Mouse (Mus musculus) cerebellum, adult 8-10 months (tissue): ENCODE measurements around the gene Ube2g2.

Experiments
- DNase-seq: peaks from one replicate; pipeline ENCODE4 v3.0.0; 2022

The Ube2g2 gene

GRCm38 (mm10) chr10:77606855-77607254 is 15.2 kb upstream of the Ube2g2 start:
- DNase-seq: no peak

- DNase-seq: no peak
These were observed 14.6 kb upstream of the Ube2g2 start for GRCm38 (mm10) chr10:77607441-77607840.

- no peak for DNase-seq
These were observed 13.5 kb upstream of the Ube2g2 start for GRCm38 (mm10) chr10:77608589-77608988.

- DNase-seq: peak; percentile 49
These were observed 11.7 kb upstream of the Ube2g2 start for GRCm38 (mm10) chr10:77610221-77610961.

- DNase-seq: no peak
These were observed 8.7 kb upstream of the Ube2g2 start for GRCm38 (mm10) chr10:77613409-77613808.

- DNase-seq: no peak
These were observed 6.4 kb upstream of the Ube2g2 start for GRCm38 (mm10) chr10:77615647-77616046.

- DNase-seq: no peak
These were observed 5.9 kb upstream of the Ube2g2 start for GRCm38 (mm10) chr10:77616166-77616565.

- DNase-seq: no peak
These were observed 5.1 kb upstream of the Ube2g2 start for GRCm38 (mm10) chr10:77616926-77617325.

GRCm38 (mm10) chr10:77621546-77621945 is 529 bp upstream of the Ube2g2 start:
- DNase-seq: no peak

- no peak for DNase-seq
These were observed 1.0 kb downstream of the Ube2g2 start for GRCm38 (mm10) chr10:77623069-77623492.

GRCm38 (mm10) chr10:77623639-77624400 is 1.7 kb downstream of the Ube2g2 start:
- no peak for DNase-seq

- no peak for DNase-seq
These were observed 2.5 kb downstream of the Ube2g2 start for GRCm38 (mm10) chr10:77624570-77624995.

- DNase-seq: no peak
These were observed 4.0 kb downstream of the Ube2g2 start for GRCm38 (mm10) chr10:77626036-77626435.

GRCm38 (mm10) chr10:77626591-77626990 is 4.5 kb downstream of the Ube2g2 start:
- DNase-seq: no peak

GRCm38 (mm10) chr10:77627497-77627896 is 5.4 kb downstream of the Ube2g2 start:
- DNase-seq: peak; percentile 80

GRCm38 (mm10) chr10:77629163-77629562 is 7.1 kb downstream of the Ube2g2 start:
- DNase-seq: no peak

- no peak for DNase-seq
These were observed 7.9 kb downstream of the Ube2g2 start for GRCm38 (mm10) chr10:77629970-77630369.

- no peak for DNase-seq
These were observed 11.9 kb downstream of the Ube2g2 start for GRCm38 (mm10) chr10:77634016-77634415.

- DNase-seq: no peak
These were observed 12.6 kb downstream of the Ube2g2 start for GRCm38 (mm10) chr10:77634452-77635231.

- DNase-seq: no peak
These were observed 14.3 kb downstream of the Ube2g2 start for GRCm38 (mm10) chr10:77636234-77636922.

- DNase-seq: no peak
These were observed 16.9 kb downstream of the Ube2g2 start for GRCm38 (mm10) chr10:77638956-77639355.

GRCm38 (mm10) chr10:77643160-77643559 is 21.1 kb downstream of the Ube2g2 start:
- DNase-seq: no peak

- no peak for DNase-seq
These were observed 23.5 kb downstream of the Ube2g2 start for GRCm38 (mm10) chr10:77645571-77645970.
